Mouse (Mus musculus): Measurements from ENCODE around the gene Ubxn1. TPM values are rescaled to one million over a fixed set of nuclear protein-coding genes. Genes with fewer than 3 reads are reported as not detected.
A peak's percentile ranks its signal among the peaks of the same experiment; 100 is the strongest.
"Not testable (repeated sequence)": the region's sequence is repeated elsewhere in the genome, so short reads cannot be mapped to it uniquely, and the experiment has no call there.

Ubxn1 gene
- polyA plus RNA-seq, 1 experiment from 2014 or later = 135 TPM

DNA sequence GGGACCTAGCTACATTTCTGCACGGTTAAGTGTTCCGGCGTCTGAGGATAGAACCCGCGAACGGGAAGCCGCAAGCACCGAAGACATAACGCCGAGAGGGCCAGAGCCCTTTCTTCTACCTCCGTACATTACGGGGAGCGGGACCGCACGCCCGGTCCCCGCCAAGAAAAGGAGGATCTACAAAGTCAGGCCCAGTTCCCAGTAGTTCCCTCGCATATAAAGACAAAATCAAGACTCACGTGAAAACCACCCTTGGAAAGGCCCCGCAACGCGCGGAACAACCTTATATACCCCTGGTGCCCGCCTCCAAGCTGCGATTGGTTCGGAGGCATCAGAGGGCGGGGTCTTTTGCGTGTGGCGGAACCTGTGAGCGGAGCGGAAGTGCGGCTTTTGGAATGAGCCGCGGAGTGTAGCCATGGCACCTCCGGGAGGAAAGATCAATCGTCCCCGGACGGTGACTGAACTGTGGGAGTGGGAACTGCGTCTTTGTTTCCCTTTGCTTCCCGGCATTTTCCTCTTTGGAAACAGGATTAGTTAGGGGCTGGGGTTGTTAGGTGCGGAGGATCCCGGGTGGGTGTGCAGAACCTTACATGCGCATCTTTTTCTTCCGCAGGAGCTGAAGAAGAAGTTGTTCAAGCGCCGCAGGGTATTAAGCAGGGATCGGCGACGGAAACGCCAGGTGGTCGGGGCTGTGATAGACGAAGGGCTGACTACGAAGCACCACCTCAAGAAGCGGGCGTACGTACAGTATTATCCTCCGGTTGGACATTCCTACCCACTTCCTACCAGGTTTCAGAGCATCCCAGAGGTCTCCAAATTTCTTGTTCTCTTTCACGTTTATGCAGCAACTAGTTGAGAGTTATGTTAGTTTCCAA, 17.5 kb downstream of the Ubxn1 start, which contains the start of the genes 1810009A15Rik and Gm49416:
Gene 1810009A15Rik (plus strand): TSS at position 343 of the 875 bp plus-strand sequence.
Gene Gm49416 (plus strand): TSS at position 416 of the 875 bp plus-strand sequence.
- Histone ChIP-seq H3K9me3 (replicated peaks) (no peaks in the 10 kb centered on the region), H3K27me3 (replicated peaks) (no peaks in the 10 kb centered on the region), H3K4me1 (peaks cover 50% of the 10 kb centered on the region), H3K9ac (peak within 1 kb of the TSS; percentile 89), H3K27ac (peak within 1 kb of the TSS; percentile 89), H3K36me3 (peaks cover 17% of the 10 kb centered on the region), H3K4me2 (peak within 1 kb of the TSS; percentile 77), H3K4me3 (peak within 1 kb of the TSS; percentile 81)
- peak; percentile 90 for ATAC-seq
- WGBS (ENCODE audit: insufficient replicate concordance) = under 1% methylated on average over 58 of the region's 58 CpGs

DNA sequence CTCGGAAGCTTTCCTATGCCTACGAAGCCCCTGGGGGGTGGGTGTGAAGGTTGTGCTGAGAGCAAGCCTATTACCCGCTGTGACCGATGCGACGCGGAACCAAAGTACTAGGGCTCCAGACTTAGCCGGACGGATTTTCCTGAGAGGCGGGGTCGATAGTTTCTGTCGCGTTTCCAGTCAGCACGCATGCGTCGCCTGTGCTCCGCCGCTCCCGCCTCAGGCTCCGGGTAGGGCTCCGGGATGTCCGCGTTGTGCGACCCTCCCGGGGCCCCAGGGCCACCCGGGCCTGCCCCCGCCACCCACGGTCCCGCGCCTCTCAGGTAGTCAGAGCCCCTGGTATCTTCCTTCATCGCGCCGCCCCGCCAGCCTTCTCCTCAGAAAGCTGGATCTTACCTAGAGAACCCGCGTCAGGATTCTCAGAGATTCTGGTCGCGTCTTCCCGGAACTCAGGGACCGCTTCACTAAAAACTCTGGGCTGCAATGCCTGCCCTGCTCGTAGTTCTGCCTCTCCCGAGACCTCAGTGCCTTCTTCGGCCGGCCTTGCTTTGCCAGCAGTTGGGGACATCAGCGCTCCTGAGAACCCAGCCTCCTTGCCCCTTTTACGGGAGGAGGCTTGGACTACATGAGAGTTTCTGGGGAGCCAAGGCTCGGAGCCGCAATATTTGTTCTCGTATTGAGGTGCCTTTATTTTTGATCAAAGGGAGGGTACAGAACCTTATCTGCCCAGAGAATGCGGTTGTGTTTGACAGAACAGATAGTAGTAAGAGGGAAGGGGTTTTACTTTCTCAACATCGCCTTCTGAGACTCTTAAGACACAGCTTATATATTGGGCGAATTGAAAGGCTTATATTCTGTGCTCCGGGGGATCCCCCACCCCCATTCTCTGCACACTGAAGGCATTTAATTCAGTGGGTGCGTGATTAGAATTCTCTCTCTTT, 21.8 kb downstream of the Ubxn1 start, which contains the start of gene Ints5:
Gene Ints5 (plus strand): TSS at position 177 of the 938 bp plus-strand sequence.
- H3K9ac ChIP-seq = peak within 1 kb of the TSS; percentile 94
- ATAC-seq = peak; percentile 56
- H3K27ac ChIP-seq = peak within 1 kb of the TSS; percentile 95
- peak within 1 kb of the TSS; percentile 90 for H3K4me3 ChIP-seq
- peaks cover 74% of the 10 kb centered on the region for H3K4me1 ChIP-seq
- H3K27me3 ChIP-seq (replicated peaks) = no peaks in the 10 kb centered on the region
- H3K4me2 ChIP-seq = peak within 1 kb of the TSS; percentile 84
- no peaks in the 10 kb centered on the region for H3K9me3 ChIP-seq (replicated peaks)
- H3K36me3 ChIP-seq = peaks cover 45% of the 10 kb centered on the region
- WGBS (ENCODE audit: insufficient replicate concordance) = 1% methylated on average over 54 of the region's 54 CpGs

DNA sequence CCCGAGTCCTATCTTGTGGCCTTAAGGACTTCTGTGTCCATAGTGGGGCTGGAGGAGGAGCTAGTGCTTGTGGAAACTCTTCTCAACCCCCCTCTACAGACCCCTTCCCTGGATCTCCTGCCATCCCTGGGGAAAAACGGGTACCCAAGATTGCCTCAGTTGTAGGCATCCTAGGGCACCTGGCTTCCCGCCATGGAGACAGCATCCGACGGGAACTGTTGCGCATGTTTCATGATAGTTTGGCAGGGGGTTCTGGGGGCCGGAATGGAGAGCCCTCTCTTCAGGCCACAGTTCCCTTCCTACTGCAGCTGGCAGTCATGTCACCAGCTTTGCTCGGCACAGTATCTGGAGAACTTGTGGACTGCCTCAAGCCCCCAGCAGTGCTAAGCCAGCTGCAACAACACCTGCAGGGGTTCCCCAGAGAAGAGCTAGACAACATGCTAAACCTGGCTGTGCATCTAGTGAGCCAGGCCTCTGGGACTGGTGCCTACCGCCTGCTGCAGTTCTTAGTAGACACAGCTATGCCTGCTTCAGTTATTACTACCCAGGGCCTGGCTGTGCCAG, 24.2 kb downstream of the Ubxn1 start:
- peak overlapping the region; percentile 96 for H3K9ac ChIP-seq
- no peak for ATAC-seq
- H3K4me2 ChIP-seq = peak overlapping the region; percentile 82; the same call in 1 of the 2 replicates
- H3K36me3 ChIP-seq = peaks cover 46% of the 10 kb centered on the region
- WGBS (ENCODE audit: insufficient replicate concordance) = 89% methylated on average over 9 of the region's 9 CpGs
- H3K27ac ChIP-seq = peak overlapping the region; percentile 90; the same call in 1 of the 2 replicates
- H3K4me3 ChIP-seq = no peak overlapping the region
- H3K4me1 ChIP-seq = peaks cover 80% of the 10 kb centered on the region
- H3K27me3 ChIP-seq (replicated peaks) = no peaks in the 10 kb centered on the region
- H3K9me3 ChIP-seq (replicated peaks) = no peaks in the 10 kb centered on the region

DNA sequence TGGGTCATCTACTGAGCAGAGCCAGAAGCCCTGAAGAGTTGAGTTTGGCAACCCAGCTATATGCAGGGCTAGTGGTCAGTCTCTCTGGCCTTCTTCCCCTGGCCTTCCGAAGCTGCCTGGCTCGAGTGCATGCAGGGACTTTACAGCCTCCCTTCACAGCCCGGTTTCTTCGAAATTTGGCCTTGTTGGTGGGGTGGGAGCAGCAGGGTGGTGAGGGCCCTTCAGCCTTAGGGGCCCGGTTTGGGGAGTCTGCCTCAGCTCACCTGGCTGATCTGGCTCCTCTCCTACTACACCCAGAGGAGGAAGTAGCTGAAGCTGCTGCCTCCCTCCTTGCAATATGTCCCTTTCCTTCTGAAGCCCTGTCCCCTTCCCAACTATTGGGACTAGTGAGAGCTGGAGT, 24.9 kb downstream of the Ubxn1 start:
- not testable (repeated sequence) for H3K4me3 ChIP-seq; ATAC-seq; H3K27me3 ChIP-seq (replicated peaks); H3K9me3 ChIP-seq (replicated peaks)
- Histone ChIP-seq H3K4me1 (peaks cover 82% of the 10 kb centered on the region), H3K4me2 (peak overlapping the region; percentile 82), H3K36me3 (peaks cover 46% of the 10 kb centered on the region), H3K27ac (peak overlapping the region; percentile 90), H3K9ac (peak overlapping the region; percentile 96)
- 79% methylated on average over 5 of the region's 5 CpGs for WGBS (ENCODE audit: insufficient replicate concordance)

DNA sequence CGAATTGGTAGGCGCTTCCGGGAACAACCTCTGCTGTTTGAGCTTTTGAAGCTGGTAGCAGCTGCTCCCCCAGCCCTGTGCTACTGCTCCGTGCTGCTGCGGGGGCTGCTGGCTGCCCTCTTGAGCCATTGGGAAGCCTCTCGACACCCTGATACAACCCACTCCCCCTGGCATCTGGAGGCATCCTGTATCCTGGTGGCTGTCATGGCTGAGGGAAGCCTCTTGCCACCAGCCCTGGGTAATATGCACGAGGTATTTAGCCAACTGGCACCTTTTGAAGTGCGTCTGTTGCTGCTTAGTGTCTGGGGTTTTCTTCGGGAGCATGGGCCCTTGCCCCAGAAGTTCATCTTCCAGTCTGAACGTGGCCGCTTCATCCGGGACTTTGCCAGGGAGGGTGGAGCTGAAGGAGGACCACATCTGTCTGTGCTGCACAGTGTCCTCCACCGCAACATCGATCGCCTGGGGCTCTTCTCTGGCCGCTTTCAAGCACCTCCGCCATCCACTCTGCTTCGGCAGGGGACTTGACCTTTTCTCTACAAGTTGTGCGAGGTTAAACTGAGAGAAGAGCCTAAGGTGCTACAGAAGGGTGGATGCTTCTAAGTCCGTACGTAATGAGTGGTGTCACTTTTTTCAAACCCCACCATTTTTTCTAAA, 26.0 kb downstream of the Ubxn1 start:
- peak overlapping the region; percentile 82 for H3K4me2 ChIP-seq
- 33% methylated on average over 21 of the region's 21 CpGs for WGBS (ENCODE audit: insufficient replicate concordance)
- peak overlapping the region; percentile 90 for H3K4me3 ChIP-seq
- H3K27ac ChIP-seq = peak overlapping the region; percentile 90
- peaks cover 49% of the 10 kb centered on the region for H3K36me3 ChIP-seq
- peak; percentile 50 for ATAC-seq
- not testable (repeated sequence) for H3K27me3 ChIP-seq (replicated peaks); H3K9me3 ChIP-seq (replicated peaks)
- peak overlapping the region; percentile 96 for H3K9ac ChIP-seq
- H3K4me1 ChIP-seq = peaks cover 71% of the 10 kb centered on the region

DNA sequence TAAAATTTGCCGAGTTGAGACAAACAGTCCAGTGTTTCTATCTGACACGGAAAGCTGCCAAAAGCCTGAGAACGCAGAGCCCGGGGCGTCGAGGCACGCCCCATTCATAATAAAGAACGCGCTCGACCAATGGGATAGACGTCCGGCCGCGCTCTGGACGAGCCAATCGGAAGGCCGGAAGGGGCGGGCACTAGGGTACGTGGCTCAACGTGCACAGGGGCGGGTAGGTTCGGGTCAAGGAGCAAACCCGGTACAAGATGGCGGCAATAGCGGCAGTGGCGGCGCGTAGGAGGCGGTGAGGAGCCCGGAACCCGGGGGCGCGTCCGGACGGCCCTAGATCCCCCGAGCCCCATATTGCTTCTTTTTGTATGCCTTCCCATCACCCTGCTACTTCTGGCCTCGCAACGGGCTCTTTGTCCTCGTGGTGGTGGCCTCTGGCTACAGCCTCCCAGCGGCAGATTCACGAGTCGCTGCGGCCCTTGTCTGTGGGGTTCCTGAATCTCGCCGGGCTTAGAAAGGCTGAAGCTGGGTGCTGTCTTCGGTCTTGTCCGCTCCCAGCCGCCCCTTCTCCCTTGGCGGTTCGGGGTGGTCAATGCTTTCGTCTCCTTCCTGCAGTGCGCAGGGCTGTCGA, 26.7 kb downstream of the Ubxn1 start, which contains the start of gene Ganab:
Gene Ganab (plus strand): TSS at position 207 of the 631 bp plus-strand sequence.
- Histone ChIP-seq H3K27ac (peak within 1 kb of the TSS; percentile 90), H3K4me2 (peak within 1 kb of the TSS; percentile 82), H3K4me3 (peak within 1 kb of the TSS; percentile 90), H3K9ac (peak within 1 kb of the TSS; percentile 96), H3K9me3 (replicated peaks) (no peaks in the 10 kb centered on the region), H3K36me3 (peaks cover 55% of the 10 kb centered on the region), H3K4me1 (peaks cover 67% of the 10 kb centered on the region), H3K27me3 (replicated peaks) (no peaks in the 10 kb centered on the region)
- WGBS (ENCODE audit: insufficient replicate concordance) = under 1% methylated on average over 53 of the region's 53 CpGs
- ATAC-seq = peak; percentile 98

DNA sequence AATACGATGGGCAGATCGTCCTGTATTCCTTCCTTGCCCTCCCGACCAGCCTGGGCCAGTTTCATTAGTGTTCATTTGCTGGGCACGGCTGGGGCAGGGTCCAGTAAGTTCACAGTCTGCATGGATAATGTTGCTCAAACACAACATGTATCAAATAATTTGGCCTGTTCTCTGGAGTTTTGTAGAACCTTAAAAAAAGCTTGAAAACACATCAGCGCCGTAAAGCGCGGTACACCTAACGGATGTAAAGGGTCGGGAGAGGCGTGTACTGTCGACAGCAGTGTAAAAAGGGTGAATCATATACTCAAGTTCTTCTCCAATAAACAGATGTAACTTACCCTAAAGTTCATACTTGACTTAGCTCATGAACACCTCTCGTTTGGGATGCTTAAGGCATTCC, 27.3 kb downstream of the Ubxn1 start:
- H3K27me3 ChIP-seq (replicated peaks) = no peaks in the 10 kb centered on the region
- peak overlapping the region; percentile 89 for H3K27ac ChIP-seq
- H3K4me1 ChIP-seq = peaks cover 64% of the 10 kb centered on the region
- WGBS (ENCODE audit: insufficient replicate concordance) = 2% methylated on average over 13 of the region's 13 CpGs
- H3K9ac ChIP-seq = peak overlapping the region; percentile 96
- ATAC-seq = no peak
- peak overlapping the region; percentile 90 for H3K4me3 ChIP-seq
- H3K9me3 ChIP-seq (replicated peaks) = no peaks in the 10 kb centered on the region
- H3K36me3 ChIP-seq = peaks cover 61% of the 10 kb centered on the region
- peak overlapping the region; percentile 82 for H3K4me2 ChIP-seq

DNA sequence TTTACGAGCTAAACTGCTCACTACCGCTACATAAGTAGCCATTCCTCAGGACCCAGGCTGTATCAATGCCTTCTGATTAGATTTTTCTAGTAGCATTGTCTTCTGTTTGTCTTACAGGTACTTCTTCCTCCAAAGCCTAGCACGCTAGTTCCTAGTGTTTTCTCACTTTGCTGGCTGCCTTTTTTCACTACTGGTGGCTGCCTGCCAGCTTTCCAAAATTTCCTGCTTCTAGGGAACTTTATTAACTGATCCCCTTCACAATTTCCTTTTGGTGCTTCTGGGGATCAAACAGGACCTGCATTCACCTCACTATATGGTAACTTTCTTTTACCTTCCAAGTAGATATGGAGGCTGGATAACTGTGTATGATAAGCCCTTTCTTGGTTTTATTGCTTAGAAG, 27.8 kb downstream of the Ubxn1 start:
- Histone ChIP-seq H3K36me3 (peaks cover 66% of the 10 kb centered on the region), H3K4me3 (peak overlapping the region; percentile 90), H3K27me3 (replicated peaks) (no peaks in the 10 kb centered on the region), H3K4me1 (peaks cover 59% of the 10 kb centered on the region), H3K27ac (peak overlapping the region; percentile 89), H3K4me2 (peak overlapping the region; percentile 82), H3K9ac (peak overlapping the region; percentile 96), H3K9me3 (replicated peaks) (no peaks in the 10 kb centered on the region)
- ATAC-seq = no peak
- 41% methylated on average over 3 of the region's 3 CpGs for WGBS (ENCODE audit: insufficient replicate concordance)

DNA sequence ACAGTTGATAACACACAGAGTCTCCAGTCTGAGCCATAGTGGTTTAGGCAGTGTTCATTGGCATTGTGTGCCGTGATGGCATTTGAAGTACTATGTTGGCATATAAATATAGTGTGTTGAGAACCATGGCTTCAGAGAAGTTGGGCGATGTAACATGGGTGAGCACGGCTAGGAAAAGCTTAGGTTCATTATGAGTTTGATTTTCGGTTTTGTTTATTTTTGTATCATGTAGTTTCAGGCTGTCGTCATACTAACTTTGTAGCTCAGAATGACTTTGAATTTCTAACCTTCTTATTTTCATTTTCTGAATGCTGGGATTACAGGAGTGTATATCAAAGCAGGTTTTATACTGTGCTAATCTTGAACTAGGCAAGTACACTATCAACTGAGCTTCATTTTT, 32.1 kb downstream of the Ubxn1 start:
- no peaks in the 10 kb centered on the region for H3K27me3 ChIP-seq (replicated peaks)
- no peak overlapping the region for H3K9ac ChIP-seq
- H3K36me3 ChIP-seq = peaks cover 82% of the 10 kb centered on the region
- H3K4me1 ChIP-seq = peaks cover 24% of the 10 kb centered on the region
- WGBS (ENCODE audit: insufficient replicate concordance) = 87% methylated on average over 5 of the region's 5 CpGs
- no peak overlapping the region for H3K4me2 ChIP-seq
- no peak overlapping the region for H3K27ac ChIP-seq
- ATAC-seq = no peak
- no peaks in the 10 kb centered on the region for H3K9me3 ChIP-seq (replicated peaks)
- H3K4me3 ChIP-seq = no peak overlapping the region

DNA sequence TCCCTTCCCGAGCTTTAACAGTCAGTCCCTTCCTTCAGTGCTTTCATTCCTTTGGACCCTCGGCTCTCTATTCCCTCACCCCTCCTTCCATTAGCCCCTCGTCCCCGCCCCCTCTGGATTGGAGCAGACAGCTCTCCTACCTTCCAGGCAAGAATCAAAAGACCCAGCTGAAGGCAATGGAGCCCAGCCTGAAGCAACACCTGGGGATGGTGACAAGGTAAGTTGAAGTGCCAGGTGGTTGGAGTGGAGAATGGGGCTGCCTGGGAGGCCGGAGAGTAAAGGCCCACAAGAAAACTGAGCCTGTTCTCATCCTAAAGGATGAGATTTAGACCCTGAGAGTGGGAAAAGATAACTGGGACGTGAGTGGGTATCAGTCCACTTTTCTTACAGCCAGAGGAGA, 37.2 kb downstream of the Ubxn1 start:
- H3K4me1 ChIP-seq = no peaks in the 10 kb centered on the region
- H3K27me3 ChIP-seq (replicated peaks) = no peaks in the 10 kb centered on the region
- no peak overlapping the region for H3K9ac ChIP-seq
- H3K4me3 ChIP-seq = no peak overlapping the region
- H3K9me3 ChIP-seq (replicated peaks) = no peaks in the 10 kb centered on the region
- no peak for ATAC-seq
- H3K4me2 ChIP-seq = no peak overlapping the region
- H3K36me3 ChIP-seq = peaks cover 100% of the 10 kb centered on the region
- no peak overlapping the region for H3K27ac ChIP-seq
- WGBS (ENCODE audit: insufficient replicate concordance) = 89% methylated on average over 6 of the region's 6 CpGs

All from liver, embryonic 12.5 days (tissue).